Mouse (Mus musculus) lung, postnatal 4 days (tissue): Measurements from ENCODE around the gene Psmb7.

Source experiments
- DNase-seq, 2 experiments: peaks; one replicate each; pipeline ENCODE4 v3.0.0; 2021

The Psmb7 gene

GRCm38 (mm10) chr2:38637716-38638267 is 6.1 kb downstream of the Psmb7 start:
- DNase-seq = no peak

- no peak for DNase-seq
Observed at GRCm38 (mm10) chr2:38630574-38630973, 13.3 kb downstream of the Psmb7 start.

- no peak for DNase-seq
Observed at GRCm38 (mm10) chr2:38629451-38629850, 14.4 kb downstream of the Psmb7 start.

- DNase-seq = no peak
Observed at GRCm38 (mm10) chr2:38628801-38629200, 15.1 kb downstream of the Psmb7 start.

- DNase-seq = no peak
Observed at GRCm38 (mm10) chr2:38623821-38624590, 19.9 kb downstream of the Psmb7 start.

- no peak for DNase-seq
Observed at GRCm38 (mm10) chr2:38623411-38623810, 20.5 kb downstream of the Psmb7 start.

GRCm38 (mm10) chr2:38621610-38622021 is 22.3 kb downstream of the Psmb7 start:
- no peak for DNase-seq

- DNase-seq = no peak
Observed at GRCm38 (mm10) chr2:38621076-38621475, 22.8 kb downstream of the Psmb7 start.

- DNase-seq = no peak
Observed at GRCm38 (mm10) chr2:38619777-38620176, 24.1 kb downstream of the Psmb7 start.

- no peak for DNase-seq
Observed at GRCm38 (mm10) chr2:38616956-38617872, 26.7 kb downstream of the Psmb7 start.

GRCm38 (mm10) chr2:38616072-38616471 is 27.8 kb downstream of the Psmb7 start:
- DNase-seq = peak; percentile 23 to 28

GRCm38 (mm10) chr2:38614437-38614836 is 29.4 kb downstream of the Psmb7 start:
- DNase-seq = no peak

GRCm38 (mm10) chr2:38613576-38613975 is 30.3 kb downstream of the Psmb7 start:
- no peak for DNase-seq

- DNase-seq = no peak
Observed at GRCm38 (mm10) chr2:38612596-38612995, 31.3 kb downstream of the Psmb7 start.

- DNase-seq = no peak
Observed at GRCm38 (mm10) chr2:38610161-38610560, 33.7 kb downstream of the Psmb7 start.

- DNase-seq = no peak
Observed at GRCm38 (mm10) chr2:38609310-38609709, 34.6 kb downstream of the Psmb7 start.

GRCm38 (mm10) chr2:38608831-38609309 is 35.0 kb downstream of the Psmb7 start:
- DNase-seq = no peak

GRCm38 (mm10) chr2:38607716-38608115 is 36.2 kb downstream of the Psmb7 start:
- DNase-seq = no peak

- no peak for DNase-seq
Observed at GRCm38 (mm10) chr2:38600842-38601241, 43.0 kb downstream of the Psmb7 start.

GRCm38 (mm10) chr2:38598395-38598794 is 45.5 kb downstream of the Psmb7 start:
- no peak for DNase-seq

GRCm38 (mm10) chr2:38597896-38598295 is 46.0 kb downstream of the Psmb7 start:
- DNase-seq = no peak

- DNase-seq = no peak
Observed at GRCm38 (mm10) chr2:38594874-38595273, 49.0 kb downstream of the Psmb7 start.

- no peak for DNase-seq
Observed at GRCm38 (mm10) chr2:38591751-38592459, 52.0 kb downstream of the Psmb7 start.
